Mouse (Mus musculus): Measurements from ENCODE around the gene Cntnap2.
"Not testable (repeated sequence)": the region's sequence is repeated elsewhere in the genome, so short reads cannot be mapped to it uniquely, and the experiment has no call there.

Cntnap2 gene

GRCm38 (mm10) chr6:47188193-47188592, 2129.0 kb downstream of the Cntnap2 start:
- DNase-seq, result peak; percentile 33 to 39

DNA sequence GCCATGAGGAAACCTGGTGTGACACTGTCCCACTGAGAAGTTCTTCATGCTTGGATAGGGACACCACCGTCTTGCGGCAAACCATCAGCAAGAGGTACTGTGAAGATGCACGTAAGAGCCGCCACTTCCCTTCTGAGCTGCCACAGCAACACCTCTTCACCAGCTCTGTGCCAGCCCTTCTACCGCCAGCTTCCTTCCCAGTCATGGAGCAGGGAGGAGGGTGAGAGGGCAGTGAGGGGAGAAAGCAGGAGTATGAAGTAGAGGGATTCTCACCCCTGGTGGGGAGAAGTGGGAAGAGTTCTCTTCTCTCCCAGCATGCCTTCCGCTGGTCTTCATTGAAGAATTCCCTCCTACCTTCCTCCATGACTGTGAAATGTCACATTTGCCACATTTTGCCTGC, 2129.4 kb downstream of the Cntnap2 start:
- not testable (repeated sequence) for DNase-seq

DNA sequence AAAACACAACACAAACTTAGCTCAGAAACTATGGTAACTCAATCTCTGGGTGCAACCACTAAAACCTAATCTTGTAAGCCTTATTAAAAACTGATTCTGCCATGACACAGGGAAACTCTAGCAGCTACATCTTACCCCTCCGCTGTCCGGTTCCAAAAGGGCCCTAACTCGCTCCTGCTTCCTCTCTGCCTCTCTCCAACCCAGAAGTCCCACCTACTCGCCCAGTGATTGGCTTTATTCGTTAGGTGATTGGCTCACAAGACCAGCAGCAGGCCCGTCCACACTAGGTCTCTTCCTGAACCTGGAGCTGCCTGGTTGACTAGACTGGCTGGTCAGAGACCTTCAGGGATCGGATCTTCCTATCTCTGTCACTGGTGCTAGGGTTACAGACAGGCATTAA, 2131.1 kb downstream of the Cntnap2 start:
- no peak for DNase-seq

GRCm38 (mm10) chr6:47191277-47191800, 2132.2 kb downstream of the Cntnap2 start:
- DNase-seq, result peak; percentile 49 to 59

DNA sequence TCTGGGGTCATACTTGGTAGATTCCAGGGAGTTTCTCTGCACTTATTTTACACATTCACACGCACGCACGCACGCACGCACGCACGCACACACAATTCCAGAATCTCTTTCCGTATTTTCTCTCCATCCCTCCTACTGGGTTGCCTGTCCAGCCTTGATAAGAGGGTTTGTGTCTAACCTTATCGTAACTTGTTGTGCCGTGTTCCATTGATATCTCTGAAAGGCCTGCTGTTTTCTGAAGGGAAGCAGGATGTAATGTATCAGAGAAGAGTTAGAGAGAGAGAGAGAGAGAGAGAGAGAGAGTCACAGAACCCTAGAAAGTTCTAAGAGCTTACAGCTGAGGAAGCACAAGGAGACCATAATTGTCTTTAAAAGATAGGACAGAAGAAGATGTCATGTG, 2132.8 kb downstream of the Cntnap2 start:
- no peak for DNase-seq

DNA sequence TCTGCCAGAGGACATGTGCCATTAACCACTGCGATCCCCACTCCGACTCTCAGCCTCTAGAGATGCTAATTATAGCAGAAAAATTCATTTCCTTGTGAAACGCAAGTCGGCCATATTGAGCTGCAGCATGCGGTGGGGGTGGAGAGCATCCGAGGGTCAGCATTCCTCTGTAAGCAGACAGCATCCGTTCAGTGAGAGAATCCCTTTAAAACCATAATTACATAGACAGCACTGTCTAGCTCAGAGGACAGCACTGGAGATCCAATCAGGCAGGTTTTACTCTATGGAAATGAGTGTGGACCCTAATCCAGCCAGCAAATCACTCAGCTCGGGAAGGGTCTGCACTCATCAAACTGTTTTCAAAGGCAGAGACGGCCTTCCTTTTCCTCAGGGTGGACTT, 2133.3 kb downstream of the Cntnap2 start:
- no peak for DNase-seq

DNA sequence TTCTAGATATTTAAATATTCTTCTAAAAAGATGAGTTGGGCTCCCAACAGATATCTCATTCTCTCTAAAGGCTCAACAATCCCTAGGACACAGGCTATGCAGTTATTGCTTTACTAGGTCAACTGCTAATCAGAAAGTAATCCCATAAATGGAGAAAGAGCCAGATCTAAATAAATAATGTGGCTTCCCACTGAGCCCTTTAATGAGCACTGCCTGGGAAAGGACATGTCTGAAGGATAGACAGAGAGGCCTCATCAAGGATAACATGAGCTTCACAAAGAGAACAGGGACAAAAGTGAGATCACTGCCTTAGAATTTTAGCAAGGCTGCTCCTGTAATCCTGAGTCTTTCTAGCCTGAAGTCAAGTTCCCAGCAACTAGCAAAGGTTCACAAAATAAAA, 2138.4 kb downstream of the Cntnap2 start:
- DNase-seq, result no peak

- DNase-seq, result no peak
Observed at GRCm38 (mm10) chr6:47200671-47201070, 2141.5 kb downstream of the Cntnap2 start.

DNA sequence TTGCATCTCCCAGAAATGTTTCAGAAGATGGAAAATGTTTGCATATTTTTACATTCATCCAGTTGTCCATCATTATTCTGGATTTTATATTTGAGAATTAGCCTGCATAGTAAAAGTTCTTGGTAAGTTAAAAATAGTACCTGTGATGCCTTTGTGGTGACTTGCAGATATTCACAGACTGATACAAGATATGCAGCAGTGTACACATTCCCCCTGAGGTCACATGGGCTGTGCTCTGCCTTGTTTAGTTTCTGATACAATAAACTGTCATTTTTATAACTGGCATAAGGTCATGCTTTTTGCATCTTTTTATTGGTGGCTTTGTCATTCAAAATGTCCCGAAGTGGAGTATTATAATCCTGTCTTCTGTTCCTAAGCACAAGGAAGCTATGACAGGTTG, 2148.9 kb downstream of the Cntnap2 start:
- no peak for DNase-seq

DNA sequence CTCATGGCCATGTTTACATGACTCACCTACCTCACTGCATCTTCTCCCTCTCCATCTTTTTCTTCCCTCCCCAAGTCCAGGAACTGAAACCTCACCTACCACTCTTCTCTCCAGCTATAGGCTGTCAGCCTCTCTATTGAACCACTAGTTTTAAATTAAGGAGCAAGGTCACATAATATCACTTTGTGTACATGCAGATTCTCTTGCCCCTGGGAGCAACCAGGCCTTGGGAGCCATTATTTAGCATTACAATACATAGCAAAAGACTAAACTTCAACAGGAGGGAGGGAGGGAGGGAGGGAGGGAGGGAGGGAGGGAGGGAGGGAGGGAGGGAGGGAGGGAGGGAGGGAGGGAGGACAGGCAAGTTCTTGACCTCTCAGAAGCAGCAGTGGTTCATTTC, 2155.6 kb downstream of the Cntnap2 start:
- DNase-seq, result no peak

DNA sequence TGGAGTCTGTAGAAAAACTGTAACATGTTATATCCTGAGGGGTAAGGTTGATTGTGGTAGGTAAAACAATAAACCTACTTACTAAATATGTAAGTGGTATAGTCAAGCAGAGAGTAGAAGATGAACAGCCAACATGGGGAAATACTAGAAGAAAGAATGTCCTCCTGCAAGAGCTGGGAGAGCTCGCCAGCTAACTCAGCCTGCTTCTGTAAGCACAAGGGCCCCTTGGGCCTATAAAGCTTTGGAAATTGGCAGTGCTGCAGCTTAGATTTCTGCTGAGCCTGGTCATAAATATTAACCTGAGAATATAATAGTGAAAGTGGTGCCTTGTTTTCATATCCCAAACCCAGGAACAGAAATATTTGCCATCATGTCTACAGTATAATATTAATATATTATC, 2164.4 kb downstream of the Cntnap2 start:
- DNase-seq, result not testable (repeated sequence)

GRCm38 (mm10) chr6:47225391-47225790, 2166.2 kb downstream of the Cntnap2 start:
- not testable (repeated sequence) for DNase-seq

DNA sequence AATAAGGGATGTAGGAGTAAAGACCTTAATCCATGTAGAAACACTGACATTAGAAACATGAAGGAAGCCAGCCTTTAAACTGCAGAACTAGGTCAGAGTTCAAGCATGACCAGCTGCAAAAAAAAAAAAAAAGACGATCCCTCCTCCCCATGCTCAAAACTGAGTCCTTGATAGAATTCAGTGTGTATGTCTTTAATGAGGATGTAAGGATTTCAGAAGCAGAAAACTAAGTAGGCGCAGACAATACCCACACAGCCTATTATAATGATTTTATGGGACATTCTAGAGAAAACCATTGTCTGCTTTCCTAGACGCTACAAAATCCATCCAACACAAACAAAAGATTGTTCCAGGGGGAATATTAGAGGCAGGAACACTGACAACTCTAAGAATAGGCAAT, 2168.4 kb downstream of the Cntnap2 start:
- no peak for DNase-seq

DNA sequence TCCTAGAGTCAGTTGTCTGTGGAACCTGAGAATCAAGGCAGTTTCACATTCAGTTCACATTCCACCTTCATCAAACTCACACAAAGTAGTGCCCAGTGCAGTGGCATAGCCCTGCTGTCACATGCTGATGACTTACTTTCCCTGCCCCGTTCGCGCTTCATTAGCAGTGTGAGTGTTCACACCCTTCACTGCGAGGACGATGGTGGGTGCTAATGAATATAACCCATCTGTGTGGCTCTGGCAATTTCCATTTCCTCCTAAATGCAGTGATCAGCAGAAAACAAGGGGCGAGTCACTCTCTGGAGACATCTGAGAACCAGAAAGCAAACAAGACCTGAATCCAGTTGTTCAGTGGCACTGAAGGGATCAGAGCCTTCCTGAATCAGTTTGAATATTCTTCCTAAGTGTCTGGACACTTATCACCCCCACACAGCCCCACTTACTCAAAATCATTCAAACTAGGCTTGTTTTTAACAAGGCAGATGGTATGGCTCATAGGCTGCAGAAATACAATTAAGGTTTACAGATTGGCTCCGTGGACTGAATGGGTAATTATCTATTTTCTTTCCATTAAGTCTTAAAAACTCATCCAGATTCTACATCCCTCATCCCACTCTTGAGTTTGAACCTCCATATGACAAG, 2169.6 kb downstream of the Cntnap2 start:
- DNase-seq, result no peak

DNA sequence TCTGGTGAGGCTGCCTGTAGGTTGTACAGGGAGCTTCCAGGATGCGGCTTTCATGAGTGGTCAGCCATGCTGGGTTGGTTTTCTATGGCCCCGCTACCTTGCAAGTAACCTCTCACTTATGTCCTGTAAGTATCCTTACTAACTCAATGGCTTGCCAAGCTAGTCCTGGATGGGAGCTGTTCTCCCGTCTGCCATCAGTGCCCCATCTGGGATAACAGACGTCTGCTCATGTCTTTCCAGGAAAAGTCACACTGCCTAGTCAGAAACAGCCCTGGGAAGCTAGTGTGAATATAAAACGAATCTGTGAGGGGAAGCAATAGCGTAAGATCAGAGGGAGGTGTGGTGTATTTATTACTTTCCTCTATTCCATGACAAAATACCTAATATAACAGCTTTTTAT, 2172.4 kb downstream of the Cntnap2 start:
- DNase-seq, result no peak

GRCm38 (mm10) chr6:47239376-47239921, 2180.3 kb downstream of the Cntnap2 start:
- no peak for DNase-seq

DNA sequence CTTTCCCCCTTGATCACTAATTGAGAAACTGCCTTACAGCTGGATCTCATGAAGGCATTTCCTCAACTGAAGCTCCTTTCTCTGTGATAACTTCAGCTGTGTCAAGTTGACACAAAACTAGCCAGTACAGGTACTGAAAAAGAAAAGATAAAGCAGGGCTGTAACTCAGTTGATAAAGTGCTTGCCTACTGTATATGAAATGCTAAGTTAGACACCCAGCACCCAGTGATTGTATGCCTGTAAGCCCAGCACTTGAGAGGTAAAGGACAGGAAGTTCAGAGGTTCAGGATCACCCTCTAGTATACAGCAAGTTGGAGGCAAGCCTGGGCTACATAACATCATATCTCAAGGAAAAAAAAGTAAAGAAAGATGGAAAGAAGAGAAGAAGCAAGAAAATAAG, 2182.2 kb downstream of the Cntnap2 start:
- DNase-seq, result no peak

GRCm38 (mm10) chr6:47243863-47244606, 2184.9 kb downstream of the Cntnap2 start:
- no peak for DNase-seq

DNA sequence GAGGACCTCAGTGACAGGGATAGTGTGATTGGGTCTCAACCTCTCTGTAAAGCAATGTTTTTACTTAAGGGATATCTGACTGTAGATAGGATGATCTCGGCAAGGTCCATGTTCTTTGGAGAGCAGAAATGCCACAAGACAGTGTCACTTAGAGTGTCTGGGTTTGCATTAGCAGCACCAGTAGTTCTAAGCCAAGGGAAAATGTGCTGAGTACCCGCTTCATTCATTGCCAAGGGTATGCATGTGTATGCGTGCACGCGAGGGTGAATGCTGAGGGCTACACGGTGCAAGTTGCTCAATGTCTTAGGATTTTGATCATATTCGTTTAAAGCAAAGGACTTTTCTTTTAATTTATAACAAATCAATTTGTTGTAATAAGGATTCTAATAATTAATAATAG, 2185.5 kb downstream of the Cntnap2 start:
- no peak for DNase-seq

DNA sequence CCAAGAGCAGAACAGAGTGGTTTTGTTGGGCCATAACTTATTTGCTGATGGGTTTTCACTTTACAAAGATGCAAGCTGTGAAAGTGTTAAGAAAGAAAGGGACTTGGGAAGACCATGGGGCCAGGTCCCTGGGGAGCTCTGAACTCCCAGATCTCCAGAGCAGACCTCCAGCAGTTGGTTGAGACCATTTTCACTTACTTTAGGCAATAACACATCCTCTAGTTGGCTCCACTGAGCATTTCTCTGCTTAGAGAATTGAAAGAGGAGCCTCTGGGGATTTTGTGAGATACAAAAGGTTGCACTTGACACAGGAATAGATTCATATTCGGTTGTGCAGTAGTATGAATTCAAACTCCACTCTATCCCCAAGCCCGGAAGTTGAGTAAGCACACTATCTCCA, 2196.1 kb downstream of the Cntnap2 start:
- DNase-seq, result no peak

- no peak for DNase-seq
Observed at GRCm38 (mm10) chr6:47256227-47256887, 2197.2 kb downstream of the Cntnap2 start.

DNA sequence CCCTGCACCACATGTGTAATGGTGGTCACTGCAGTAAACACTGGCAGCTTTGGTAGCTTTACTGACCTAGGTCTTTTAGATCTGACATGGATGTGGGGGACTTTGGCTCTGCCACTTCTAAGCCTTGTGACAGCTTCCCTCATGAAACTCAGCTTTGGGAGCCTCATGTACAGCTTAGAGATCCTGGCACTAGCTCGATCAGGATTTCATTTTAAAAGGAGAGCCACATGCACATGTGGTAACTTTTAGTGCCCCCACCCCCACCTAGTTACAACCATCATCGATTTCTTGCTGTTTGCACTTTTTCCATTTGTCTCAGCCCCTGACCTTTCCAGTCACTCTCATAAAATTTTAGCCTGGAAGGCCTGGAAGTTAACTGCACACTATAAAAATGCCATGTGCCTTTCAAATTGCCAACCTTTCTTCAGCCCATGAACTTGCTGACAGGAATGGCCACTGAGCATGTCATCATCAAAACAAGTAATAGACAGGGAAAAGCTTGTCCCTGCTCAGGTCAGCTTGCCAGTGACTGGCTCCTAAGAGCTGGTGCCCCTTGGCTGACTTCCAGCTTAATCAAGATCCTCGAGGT, 2197.9 kb downstream of the Cntnap2 start:
- no peak for DNase-seq

DNA sequence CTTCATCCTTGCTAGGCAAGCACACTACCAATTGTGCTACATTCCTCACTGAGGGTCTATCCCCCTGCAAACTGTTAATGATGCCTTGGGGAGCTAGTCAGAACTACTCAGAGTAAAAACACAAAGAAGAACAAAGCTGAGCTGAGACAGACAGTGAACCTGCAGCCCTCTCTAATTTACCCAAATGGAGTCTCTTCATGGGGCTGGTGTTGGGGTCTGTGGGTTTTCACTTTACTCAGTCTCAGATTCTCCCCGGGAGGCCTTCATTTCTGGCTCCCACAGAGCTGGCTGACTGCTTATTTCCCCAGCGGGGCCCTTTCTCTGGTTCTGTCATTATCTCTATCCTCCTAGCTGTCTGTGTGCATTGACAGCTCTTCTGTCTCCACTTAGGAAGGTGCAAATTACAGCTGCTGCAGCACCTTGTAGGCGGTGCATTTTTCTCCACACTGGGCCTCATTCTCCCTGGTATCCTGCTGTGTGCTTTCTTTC, 2200.5 kb downstream of the Cntnap2 start:
- DNase-seq, result no peak
